Mouse (Mus musculus) liver, adult 2 months (tissue): ENCODE results near the gene Herc2. TPM values are rescaled to one million over a fixed set of nuclear protein-coding genes. Genes with fewer than 3 reads are reported as not detected.
A peak's percentile ranks its signal among the peaks of the same experiment; 100 is the strongest.

Experiments used
- DNase-seq: peaks from one replicate; pipeline ENCODE4 v3.0.0-alpha.2; 2011; ENCODE audit warnings: low read depth, low spot score; ENCODE audit errors: extremely low read depth
- H3K27ac ChIP-seq: fragments of 200-500 bp; replicated peaks from 2 replicates; pipeline ENCODE4 v1.5.1; 2012; ENCODE audit warnings: low read depth, mild to moderate bottlenecking, control low read depth, inconsistent platforms, low read length; ENCODE audit not compliant: insufficient read depth
- H3K27me3 ChIP-seq: fragments of 200-500 bp; 2 replicates; pipeline ENCODE4 v1.6.1; 2012; ENCODE audit warnings: mild to moderate bottlenecking, moderate library complexity, low read length, inconsistent platforms; ENCODE audit not compliant: control insufficient read depth, insufficient read depth
- H3K36me3 ChIP-seq: fragments of 200-500 bp; 2 replicates; pipeline ENCODE4 v1.6.1; 2012; ENCODE audit warnings: low read length, inconsistent platforms; ENCODE audit not compliant: control insufficient read depth, insufficient read depth
- H3K4me1 ChIP-seq: fragments of 200-500 bp; 2 replicates; pipeline ENCODE4 v1.6.1; 2011; ENCODE audit warnings: low read length; ENCODE audit not compliant: control insufficient read depth, insufficient read depth
- H3K4me3 ChIP-seq: fragments of 200-500 bp; 2 replicates; pipeline ENCODE4 v1.5.1; 2011; ENCODE audit warnings: low read depth, mild to moderate bottlenecking, control low read depth, low read length, moderate library complexity; ENCODE audit not compliant: insufficient read depth
- H3K79me2 ChIP-seq: fragments of 200-500 bp; 2 replicates; pipeline ENCODE4 v1.6.1; 2012; ENCODE audit warnings: inconsistent platforms, mild to moderate bottlenecking, low read length, moderate library complexity; ENCODE audit not compliant: control insufficient read depth, insufficient read depth
- H3K9ac ChIP-seq: fragments of 200-500 bp; 2 replicates; pipeline ENCODE4 v1.6.1; 2012; ENCODE audit warnings: low read depth, mild to moderate bottlenecking, control low read depth, inconsistent platforms, low read length
- CTCF ChIP-seq: fragments of 200-500 bp; IDR thresholded peaks from 2 replicates; pipeline ENCODE4 v1.5.1; 2011; ENCODE audit warnings: low read depth, low read length, control low read depth
- POLR2A ChIP-seq: fragments of 200-500 bp; IDR thresholded peaks from 2 replicates; pipeline ENCODE4 v1.6.1; 2011; ENCODE audit warnings: low read length, control low read depth; ENCODE audit not compliant: insufficient read depth; ENCODE audit errors: extremely low read depth
- WGBS: fragments of 180-500 bp; shearing (Covaris S2); methylation state at CpG from one replicate; pipeline ENCODE4 v1.1.7; 2018; 5-methylcytosine and 5-hydroxymethylcytosine counted together
- polyA plus RNA-seq: library from polyadenylated mRNA; depleted of rRNA; stranded (reverse); fragments of >200 nt; gene quantifications from 2 replicates; pipeline ENCODE4 v1.2.3, GENCODE M21; 2012
- total RNA-seq: library from RNA; depleted of rRNA; stranded (reverse); fragments of >200 nt; gene quantifications from 2 replicates; pipeline ENCODE4 v1.2.3, GENCODE M21; 2014

Herc2 gene
- total and polyA plus RNA-seq, 2 experiments = 9.8 to 15.9 TPM

- Histone ChIP-seq H3K27ac (no peak within 1 kb of the TSS), H3K36me3 (no peaks in the 10 kb centered on the region), H3K4me3 (peak within 1 kb of the TSS; percentile 76), H3K9ac (peak within 1 kb of the TSS; percentile 83), H3K27me3 (no peaks in the 10 kb centered on the region), H3K4me1 (0 out of 2 replicates have a peak, but pooled peaks cover 3% of the 10 kb centered on the region), H3K79me2 (no peaks in the 10 kb centered on the region)
- WGBS = 52% methylated on average over 3 of the region's 3 CpGs
- no peak for TF ChIP-seq POLR2A
- TF ChIP-seq CTCF = no peak
- no peak for DNase-seq
These were observed 30.1 kb upstream of the Herc2 start, which contains the start of gene Nipa1 for GRCm38 (mm10) chr7:56019930-56020253. Nipa1 (minus strand) TSS chr7:56019954.

DNA sequence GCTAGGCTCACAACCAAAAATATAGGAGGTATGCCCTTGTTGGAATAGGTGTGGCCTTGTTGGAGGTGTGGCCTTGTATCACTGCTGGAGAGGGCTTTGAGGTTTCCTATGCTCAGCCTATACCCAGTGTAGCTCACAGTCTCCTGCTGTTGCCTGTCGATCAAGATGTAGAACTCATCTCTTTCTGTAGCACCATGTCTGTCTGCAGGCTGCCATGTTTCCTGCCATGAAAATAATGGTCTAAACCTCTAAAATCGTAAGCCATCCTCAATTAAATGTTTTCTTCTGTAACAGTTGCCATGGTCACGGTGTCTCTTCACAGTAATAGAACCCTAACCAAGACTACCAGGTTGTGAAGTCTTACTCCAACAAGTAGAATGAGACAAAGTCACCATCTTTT is 26.4 kb upstream of the Herc2 start:
- DNase-seq = no peak
- Histone ChIP-seq H3K27me3 (no peaks in the 10 kb centered on the region), H3K27ac (no peak overlapping the region), H3K36me3 (no peaks in the 10 kb centered on the region), H3K79me2 (no peaks in the 10 kb centered on the region), H3K4me1 (0 out of 2 replicates have a peak, but pooled peaks cover 3% of the 10 kb centered on the region), H3K4me3 (no peak overlapping the region), H3K9ac (no peak overlapping the region)
- 88% methylated on average over 3 of the region's 3 CpGs for WGBS
- no peak for TF ChIP-seq POLR2A
- TF ChIP-seq CTCF = no peak

DNA sequence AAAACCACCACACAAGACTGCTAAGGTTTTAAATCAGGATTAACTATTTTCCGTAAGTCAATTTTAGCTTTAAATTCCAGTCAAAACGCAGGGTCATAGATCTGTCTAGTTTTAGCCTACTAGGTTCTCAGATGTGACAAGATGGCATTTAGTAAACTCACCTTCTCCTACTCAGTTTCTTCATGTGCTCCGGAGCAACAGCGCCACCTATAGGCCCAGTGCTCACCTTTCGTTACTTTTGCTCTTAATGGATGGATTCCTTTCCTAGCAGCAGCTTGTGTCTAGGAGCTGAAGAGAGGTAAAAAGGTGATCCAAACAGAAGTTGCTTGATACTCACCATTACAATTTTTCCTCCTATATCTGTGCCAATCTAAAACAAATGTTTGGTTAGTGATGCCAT is 7.6 kb upstream of the Herc2 start:
- Histone ChIP-seq H3K36me3 (no peaks in the 10 kb centered on the region), H3K27ac (no peak overlapping the region), H3K4me3 (no peak overlapping the region), H3K9ac (no peak overlapping the region), H3K4me1 (peaks cover 2% of the 10 kb centered on the region; the same call in 1 of the 2 replicates), H3K79me2 (no peaks in the 10 kb centered on the region), H3K27me3 (no peaks in the 10 kb centered on the region)
- DNase-seq = peak; percentile 60
- 22% methylated on average over 5 of the region's 5 CpGs for WGBS
- TF ChIP-seq POLR2A (no peak), CTCF (peak; percentile 77)

DNA sequence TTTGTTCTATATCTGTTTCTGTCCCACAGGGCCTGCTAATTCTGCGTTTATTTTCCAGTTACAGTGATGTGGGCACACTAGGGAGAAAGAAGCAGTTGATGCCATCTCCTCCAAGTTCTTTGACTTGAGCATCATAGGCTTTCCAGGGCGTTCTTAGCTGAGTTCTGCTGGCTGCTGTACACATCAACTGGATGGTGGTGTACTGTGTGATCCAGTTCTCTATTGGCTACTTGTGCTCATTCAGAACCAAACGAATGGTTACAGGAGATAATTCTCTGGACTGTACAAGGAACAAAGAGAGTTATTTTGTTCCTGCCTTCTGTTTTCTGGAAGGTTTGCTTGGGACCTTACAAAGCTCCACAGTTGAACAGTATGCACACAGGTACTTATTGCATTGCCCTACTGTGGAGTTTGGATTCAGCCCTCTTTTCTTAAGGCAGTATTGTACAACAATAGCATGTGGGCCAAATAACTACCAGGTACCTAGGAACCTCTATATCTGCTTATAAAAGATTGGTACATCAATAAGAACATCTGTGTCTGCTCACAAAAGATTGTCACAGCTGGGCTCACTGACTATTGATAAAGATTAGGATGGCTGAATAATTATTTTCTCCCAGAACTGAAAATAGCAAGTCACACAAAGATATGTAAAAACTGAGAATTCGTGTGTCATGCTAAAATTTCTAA is 6.3 kb upstream of the Herc2 start:
- no peak for DNase-seq
- no peaks in the 10 kb centered on the region for H3K36me3 ChIP-seq
- no peak overlapping the region for H3K9ac ChIP-seq
- TF ChIP-seq POLR2A = no peak
- TF ChIP-seq CTCF = no peak
- peaks cover 5% of the 10 kb centered on the region; the same call in 1 of the 2 replicates for H3K4me1 ChIP-seq
- no peak overlapping the region for H3K4me3 ChIP-seq
- WGBS = 65% methylated on average over 4 of the region's 4 CpGs
- no peak overlapping the region for H3K27ac ChIP-seq
- H3K79me2 ChIP-seq = no peaks in the 10 kb centered on the region
- H3K27me3 ChIP-seq = no peaks in the 10 kb centered on the region

DNA sequence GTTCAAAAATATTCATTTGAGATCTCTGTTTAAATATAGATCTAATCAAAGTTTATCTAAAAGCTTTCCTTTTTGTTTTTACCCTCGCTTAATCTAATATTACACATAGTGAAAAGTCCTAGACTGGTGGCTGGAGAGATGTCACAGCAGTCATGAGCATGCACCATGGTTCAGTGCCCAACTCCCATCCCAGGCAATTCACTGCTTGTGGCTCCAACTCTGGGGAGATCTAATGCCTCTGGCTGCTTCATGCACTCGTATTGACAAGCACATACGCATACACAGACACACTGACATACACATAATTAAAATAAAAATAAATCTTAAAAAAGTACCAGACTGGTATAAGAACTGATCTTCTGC is 5.7 kb upstream of the Herc2 start:
- Histone ChIP-seq H3K79me2 (no peaks in the 10 kb centered on the region), H3K4me3 (no peak overlapping the region), H3K4me1 (peaks cover 9% of the 10 kb centered on the region; the same call in 1 of the 2 replicates), H3K27ac (no peak overlapping the region), H3K36me3 (no peaks in the 10 kb centered on the region), H3K9ac (no peak overlapping the region), H3K27me3 (no peaks in the 10 kb centered on the region)
- no peak for DNase-seq
- TF ChIP-seq POLR2A (no peak), CTCF (no peak)
- 81% methylated on average over 3 of the region's 3 CpGs for WGBS

DNA sequence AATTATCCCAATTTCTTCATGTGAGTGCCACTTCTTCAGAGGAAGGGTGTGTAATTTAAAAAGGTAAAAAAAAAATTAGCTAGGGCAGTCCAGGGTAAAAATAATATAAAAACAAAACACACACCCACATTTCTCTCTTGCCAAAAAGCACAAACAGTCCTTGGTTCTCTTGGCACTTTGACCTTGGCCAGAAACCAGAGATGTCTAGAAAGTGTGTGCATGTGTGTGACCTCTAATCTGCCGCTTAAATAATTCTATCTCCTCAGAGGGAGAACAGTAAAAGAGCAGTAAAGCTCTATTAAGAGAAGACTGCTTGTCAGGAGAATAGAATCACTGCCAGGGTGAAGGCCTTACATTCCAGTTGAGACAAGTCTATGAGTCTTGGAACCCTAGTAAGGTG is 2.8 kb upstream of the Herc2 start:
- Histone ChIP-seq H3K36me3 (no peaks in the 10 kb centered on the region), H3K27me3 (no peaks in the 10 kb centered on the region), H3K4me3 (no peak overlapping the region), H3K4me1 (peaks cover 13% of the 10 kb centered on the region; the same call in 1 of the 2 replicates), H3K79me2 (0 out of 2 replicates have a peak, but pooled peaks cover 3% of the 10 kb centered on the region), H3K27ac (no peak overlapping the region), H3K9ac (no peak overlapping the region)
- peak; percentile 78 for DNase-seq
- TF ChIP-seq CTCF (no peak), POLR2A (no peak)
- 9% methylated on average over 1 of the region's 1 CpGs for WGBS
